Mouse (Mus musculus) small intestine, adult 2 months (tissue): Measurements from ENCODE around the gene Tubb5.

Source experiments
- CTCF ChIP-seq: fragments of 200-500 bp; IDR thresholded peaks from 2 replicates; pipeline ENCODE4 v1.5.1; 2012; ENCODE audit warnings: low read depth, mild to moderate bottlenecking, control low read depth, inconsistent platforms, low read length, moderate library complexity, mixed read lengths; ENCODE audit not compliant: insufficient replicate concordance, insufficient read length; ENCODE audit errors: extremely low read depth
- POLR2A ChIP-seq: fragments of 200-500 bp; IDR thresholded peaks from 2 replicates; pipeline ENCODE4 v1.6.1; 2012; ENCODE audit warnings: low read depth, mild to moderate bottlenecking, control low read depth, inconsistent platforms, low read length, moderate library complexity

- no peak for TF ChIP-seq POLR2A
- TF ChIP-seq CTCF = no peak
Measured at GRCm38 (mm10) chr17:35834696-35835422, 3.2 kb downstream of the Tubb5 start.
